Mouse (Mus musculus): ENCODE results near the gene Gprc5b. TPM values are rescaled to one million over a fixed set of nuclear protein-coding genes. Genes with fewer than 3 reads are reported as not detected.

Gprc5b gene
- total RNA-seq, 4 experiments from 2014 or later: 13.9 to 24.2 (median 19.7) TPM

- DNase-seq (ENCODE audit: low spot score in 2 of 2): no peak
Measured at GRCm38 (mm10) chr7:118990282-118990681, 4.7 kb downstream of the Gprc5b start.

DNA sequence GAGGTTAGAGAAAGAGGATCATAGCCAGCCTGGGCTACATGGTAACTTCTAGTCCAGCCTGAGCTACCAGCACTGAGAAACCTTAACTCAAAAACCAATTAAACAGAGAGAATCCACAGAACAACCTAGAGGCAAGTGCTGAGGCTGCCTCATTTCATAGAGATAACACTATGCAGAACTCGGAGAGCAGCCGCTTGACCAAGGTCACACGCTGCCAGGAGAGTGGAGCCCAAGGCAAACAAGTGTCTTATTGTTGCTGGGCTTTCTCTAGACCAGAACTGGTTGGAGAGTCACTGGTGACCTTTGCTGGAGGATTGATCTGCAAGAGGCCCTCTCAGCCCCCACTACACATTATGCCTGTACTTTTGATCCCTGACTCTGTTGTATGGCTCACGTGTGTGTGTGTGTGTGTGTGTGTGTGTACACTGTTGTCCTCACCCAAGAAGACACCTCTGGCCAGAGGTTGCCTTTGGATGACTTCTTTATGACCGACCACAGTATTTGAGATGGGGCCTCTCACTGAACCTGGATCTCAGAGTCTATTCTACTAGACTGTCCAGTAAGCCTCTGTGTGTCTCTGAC is 5.6 kb downstream of the Gprc5b start:
- DNase-seq (ENCODE audit: low spot score in 2 of 2): no peak

DNA sequence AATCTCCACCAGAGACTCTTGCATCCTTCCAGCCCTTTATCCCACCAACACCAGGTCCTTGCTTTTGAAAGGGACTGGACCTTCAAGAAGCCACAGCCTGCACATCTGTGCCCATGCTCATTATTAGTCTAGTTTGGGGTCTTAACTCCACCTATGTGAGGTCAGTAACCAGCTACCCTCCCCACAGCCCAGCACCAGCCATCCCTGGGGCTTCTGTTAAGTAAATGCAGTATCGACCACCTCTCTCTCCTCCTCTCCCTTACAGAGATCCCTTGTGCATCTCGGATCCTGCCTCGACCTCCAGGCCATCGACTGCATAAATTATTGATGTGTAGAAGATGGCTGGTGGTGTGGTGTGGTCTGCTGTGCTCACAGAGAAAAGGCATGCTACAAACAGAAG is 8.6 kb downstream of the Gprc5b start:
- no peak for DNase-seq (ENCODE audit: low spot score in 2 of 2)

- DNase-seq (ENCODE audit: low spot score in 2 of 2): no peak
Measured at GRCm38 (mm10) chr7:118985786-118986185, 9.2 kb downstream of the Gprc5b start.

DNA sequence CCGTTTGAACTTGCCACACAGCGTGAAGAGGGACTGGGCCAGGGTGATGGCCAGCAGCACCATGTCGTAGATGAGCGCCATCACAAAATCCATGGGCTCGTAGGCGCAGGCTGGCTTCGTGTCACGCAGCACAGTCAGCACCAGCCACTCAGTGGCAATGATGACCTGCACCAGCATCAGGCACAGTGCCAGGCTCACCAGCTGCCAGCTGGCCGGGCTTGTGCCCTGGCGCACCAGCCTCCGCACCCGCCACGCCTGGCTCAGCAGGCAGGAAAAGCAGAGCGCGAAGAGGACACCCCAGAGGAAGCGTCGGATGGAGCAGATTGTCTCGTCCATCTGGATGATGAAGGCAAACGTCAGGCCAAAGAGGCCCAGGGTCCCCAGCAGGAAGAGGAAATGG is 11.1 kb downstream of the Gprc5b start:
- peak; percentile 61 to 76 for DNase-seq (ENCODE audit: low spot score in 2 of 2)

- no peak for DNase-seq (ENCODE audit: low spot score in 2 of 2)
Measured at GRCm38 (mm10) chr7:118982586-118982985, 12.4 kb downstream of the Gprc5b start.

DNA sequence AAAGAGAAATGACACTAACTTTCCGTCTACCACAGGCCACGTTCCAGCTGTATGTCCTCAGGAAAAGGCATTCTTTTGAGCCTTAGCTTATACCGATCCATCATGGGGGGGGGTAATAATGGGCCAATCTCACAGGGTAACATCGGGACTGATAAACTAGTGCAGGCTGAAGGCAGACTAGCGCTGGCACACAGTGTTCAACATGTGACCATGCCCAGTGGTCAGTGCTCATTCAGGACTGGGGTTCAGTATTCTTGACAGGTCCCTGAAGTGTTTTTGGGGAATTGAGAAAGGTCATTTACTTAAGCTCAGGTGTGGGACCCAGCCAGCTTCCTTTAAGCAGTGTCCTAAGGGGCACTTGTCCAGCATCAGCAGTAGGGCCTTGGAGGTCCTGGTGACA is 13.2 kb downstream of the Gprc5b start:
- DNase-seq (ENCODE audit: low spot score in 2 of 2): no peak

DNA sequence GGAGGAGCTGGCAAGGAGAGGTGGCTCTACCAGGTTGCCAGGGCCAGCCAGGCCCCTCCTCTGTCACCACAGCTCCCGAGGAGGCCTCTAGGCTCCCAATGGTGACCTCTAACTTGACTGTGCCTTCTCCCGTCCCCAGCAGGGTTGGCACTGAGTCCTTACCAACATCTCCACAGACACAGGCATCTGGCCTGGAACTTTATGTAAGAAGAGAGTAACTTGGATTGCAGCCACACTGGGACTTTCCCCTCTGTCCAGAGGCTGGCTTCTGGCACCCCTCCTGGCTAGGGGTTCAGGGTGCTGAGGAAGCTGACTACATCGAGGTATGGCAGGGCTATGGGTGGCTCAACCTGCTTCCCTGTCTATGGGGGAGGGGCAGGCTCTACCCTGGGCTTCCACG is 13.7 kb downstream of the Gprc5b start:
- peak; percentile 60 to 70 for DNase-seq (ENCODE audit: low spot score in 2 of 2)

DNA sequence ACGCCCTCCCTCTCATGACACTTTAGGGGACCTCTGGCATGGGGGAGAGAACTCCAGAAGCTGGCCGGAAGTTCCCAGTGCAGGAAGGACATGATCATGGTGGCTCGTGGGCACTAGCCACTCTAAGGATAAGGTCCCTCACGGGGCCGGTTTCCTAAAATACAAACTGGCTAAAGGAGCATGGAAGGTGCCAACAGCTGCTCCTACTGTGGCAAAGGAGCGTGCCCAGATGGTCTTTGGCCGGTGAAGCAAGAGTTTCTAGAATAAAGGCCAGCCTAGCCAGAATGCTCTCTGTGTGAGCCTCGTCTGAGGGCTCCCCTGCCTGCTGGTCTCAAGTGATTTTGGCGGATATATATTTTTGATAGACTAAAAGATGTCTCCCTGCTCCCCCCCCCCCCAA is 15.3 kb downstream of the Gprc5b start:
- peak; percentile 66 to 73 for DNase-seq (ENCODE audit: low spot score in 2 of 2)

DNA sequence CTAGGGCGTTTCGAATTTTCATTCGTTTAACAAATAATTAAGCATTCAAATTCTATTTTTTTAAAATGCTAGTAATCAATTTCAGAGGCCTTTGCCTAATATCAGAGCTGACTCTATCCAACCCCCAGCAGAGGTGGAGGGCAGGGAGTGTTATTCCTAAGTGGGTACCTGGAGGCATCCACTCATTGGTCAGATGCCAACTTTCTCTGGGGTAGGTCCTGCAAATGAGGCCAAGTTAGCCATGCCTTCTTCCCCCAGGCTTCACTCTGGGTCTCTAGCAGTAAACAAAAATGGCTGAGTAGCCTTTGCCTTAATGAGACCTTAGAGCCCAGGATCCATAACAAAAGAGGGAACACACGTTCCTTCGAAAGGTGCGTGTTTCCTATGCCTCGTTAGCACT is 15.9 kb downstream of the Gprc5b start:
- no peak for DNase-seq (ENCODE audit: low spot score in 2 of 2)

- DNase-seq (ENCODE audit: low spot score in 2 of 2): no peak
Measured at GRCm38 (mm10) chr7:118977167-118977543, 17.9 kb downstream of the Gprc5b start.

- peak; percentile 24 to 53 for DNase-seq (ENCODE audit: low spot score in 2 of 2)
Measured at GRCm38 (mm10) chr7:118976414-118977166, 18.4 kb downstream of the Gprc5b start.

DNA sequence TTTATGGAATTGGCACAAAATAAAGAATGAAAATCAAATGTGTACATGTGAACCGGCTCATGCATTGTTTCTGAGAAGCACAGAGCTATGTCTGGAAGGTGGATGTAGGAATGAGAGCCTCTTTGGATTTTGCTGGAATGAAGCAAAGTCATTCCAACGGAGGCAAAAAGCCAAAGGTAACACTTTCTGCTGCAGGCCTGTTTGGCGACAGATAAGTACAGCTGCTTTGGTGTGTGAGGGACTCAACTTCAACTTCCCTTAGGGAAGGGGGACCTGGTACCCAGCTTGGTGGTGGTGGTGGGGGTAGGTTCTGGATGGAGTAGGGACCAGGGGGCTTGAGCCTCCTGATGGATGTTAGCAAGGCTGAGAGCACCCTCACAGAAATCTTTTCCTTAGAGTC is 19.2 kb downstream of the Gprc5b start:
- no peak for DNase-seq (ENCODE audit: low spot score in 2 of 2)

GRCm38 (mm10) chr7:118973377-118973776 is 21.6 kb downstream of the Gprc5b start:
- no peak for DNase-seq (ENCODE audit: low spot score in 2 of 2)

DNA sequence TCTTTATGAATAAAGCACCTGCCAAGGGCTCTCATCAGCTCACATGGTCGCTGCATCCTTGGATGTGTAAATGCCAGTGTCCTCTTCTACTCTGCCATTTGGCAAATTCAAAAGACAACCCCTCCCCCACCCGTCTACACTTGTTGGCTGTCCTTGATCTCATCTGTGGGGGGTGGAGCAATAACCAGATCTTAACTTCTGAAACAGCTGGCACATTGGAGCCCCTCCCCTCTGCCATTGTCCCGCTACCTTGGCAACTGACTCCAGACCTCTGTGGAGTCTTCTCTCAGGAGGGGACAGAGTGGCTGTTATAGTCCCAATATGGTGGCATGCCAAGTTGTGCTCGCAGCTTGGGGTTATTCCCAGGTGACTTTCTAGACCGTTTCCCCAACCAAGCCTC is 22.7 kb downstream of the Gprc5b start:
- DNase-seq (ENCODE audit: low spot score in 2 of 2): no peak

- DNase-seq (ENCODE audit: low spot score in 2 of 2): no peak
Measured at GRCm38 (mm10) chr7:118971499-118971898, 23.5 kb downstream of the Gprc5b start.

- no peak for DNase-seq (ENCODE audit: low spot score in 2 of 2)
Measured at GRCm38 (mm10) chr7:118968870-118969269, 26.1 kb downstream of the Gprc5b start.

DNA sequence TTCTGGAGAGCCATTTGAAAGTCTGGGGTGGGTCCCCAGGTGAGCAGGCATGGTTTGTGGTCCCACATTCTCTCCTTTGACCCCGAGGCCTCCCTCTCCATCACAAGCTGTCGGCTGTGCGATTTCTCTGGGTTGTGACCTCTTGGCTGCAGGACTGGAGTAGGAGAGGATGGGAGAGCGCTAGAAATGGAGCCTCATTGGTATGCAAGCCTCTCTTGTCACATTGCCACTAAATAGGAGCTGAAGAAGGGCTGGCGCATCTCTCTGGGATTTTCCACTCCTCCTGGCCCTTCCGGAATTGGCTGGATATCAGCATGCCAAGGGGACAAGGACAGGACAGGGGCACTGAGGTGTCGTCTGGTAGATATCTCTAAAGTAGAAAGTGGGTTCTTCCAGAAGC is 29.8 kb downstream of the Gprc5b start:
- DNase-seq (ENCODE audit: low spot score in 2 of 2): no peak

GRCm38 (mm10) chr7:118964777-118965176 is 30.2 kb downstream of the Gprc5b start:
- DNase-seq (ENCODE audit: low spot score in 2 of 2): no peak

DNA sequence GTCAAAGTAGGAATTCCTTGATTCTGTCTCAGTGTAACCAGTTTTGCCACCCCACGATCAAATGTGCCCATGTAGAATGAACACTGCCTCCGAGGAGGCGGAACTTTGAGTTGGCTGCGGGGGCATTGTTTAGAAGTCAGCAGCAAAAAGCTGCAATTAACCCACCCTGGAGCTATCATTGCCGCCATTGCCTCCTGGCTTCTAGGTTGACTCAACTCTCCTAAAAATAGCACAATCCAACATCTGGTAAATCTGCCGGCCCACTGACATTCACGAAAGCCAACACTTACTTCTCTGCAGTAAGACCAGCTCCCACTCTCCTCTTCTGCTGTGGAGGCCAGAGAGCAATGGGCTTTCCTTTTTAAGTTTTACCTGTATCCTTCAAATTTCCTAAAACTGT is 35.8 kb downstream of the Gprc5b start:
- DNase-seq (ENCODE audit: low spot score in 2 of 2): no peak

- DNase-seq (ENCODE audit: low spot score in 2 of 2): no peak
Measured at GRCm38 (mm10) chr7:118956616-118957246, 38.3 kb downstream of the Gprc5b start.

DNA sequence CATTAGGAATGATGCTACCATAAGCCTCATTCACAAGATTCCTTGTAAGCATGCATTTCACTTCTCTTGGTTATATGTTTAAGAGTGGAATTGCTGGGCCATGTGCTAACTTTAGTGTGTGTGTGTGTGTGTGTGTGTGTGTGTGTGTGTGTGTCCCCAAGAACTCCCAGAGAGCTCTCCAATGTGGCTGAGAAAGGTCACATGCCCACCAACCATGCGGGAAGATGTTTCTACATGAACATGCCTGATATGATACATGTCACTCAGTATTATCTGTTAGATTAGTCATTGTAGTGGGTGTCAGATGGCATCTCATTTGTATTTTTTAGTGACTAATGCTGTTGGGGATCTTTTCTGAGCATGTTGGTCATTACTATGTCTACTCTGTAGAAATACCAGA is 40.0 kb downstream of the Gprc5b start:
- no peak for DNase-seq (ENCODE audit: low spot score in 2 of 2)
